Mouse (Mus musculus) frontal cortex, postnatal 25 days (tissue): ENCODE results near the gene Jpt1.
"Not testable (repeated sequence)": the region's sequence is repeated elsewhere in the genome, so short reads cannot be mapped to it uniquely, and the experiment has no call there.

Experiments
- DNase-seq, 2 experiments: peaks; one replicate each; pipeline ENCODE4 v3.0.0; 2022; ENCODE audit warnings: low spot score in 2 of 2

Gene Jpt1

GRCm38 (mm10) chr11:115514238-115514663, at the start of gene Jpt1:
Jpt1 (minus strand) TSS chr11:115514387.
- peak; percentile 95 to 96 for DNase-seq

GRCm38 (mm10) chr11:115563406-115563805, 49.2 kb upstream of the Jpt1 start:
- no peak for DNase-seq

GRCm38 (mm10) chr11:115555717-115556116, 41.5 kb upstream of the Jpt1 start:
- no peak for DNase-seq

- no peak for DNase-seq
These were observed 38.6 kb upstream of the Jpt1 start for GRCm38 (mm10) chr11:115552783-115553182.

- no peak for DNase-seq
These were observed 29.4 kb upstream of the Jpt1 start for GRCm38 (mm10) chr11:115543571-115543970.

GRCm38 (mm10) chr11:115538045-115538444, 23.9 kb upstream of the Jpt1 start:
- DNase-seq: no peak

GRCm38 (mm10) chr11:115536856-115537568, 22.8 kb upstream of the Jpt1 start:
- peak in 1 of 2 experiments; percentile 19 for DNase-seq

GRCm38 (mm10) chr11:115536038-115536681, 22.0 kb upstream of the Jpt1 start, which contains the start of gene Sumo2:
Sumo2 (minus strand) TSS chr11:115536276.
- peak; percentile 96 to 97 for DNase-seq

GRCm38 (mm10) chr11:115535401-115536037, 21.3 kb upstream of the Jpt1 start:
- peak; percentile 20 to 25 for DNase-seq

- DNase-seq: no peak
These were observed 20.7 kb upstream of the Jpt1 start for GRCm38 (mm10) chr11:115534759-115535371.

- DNase-seq: not testable (repeated sequence)
These were observed 12.3 kb upstream of the Jpt1 start for GRCm38 (mm10) chr11:115526446-115526845.

GRCm38 (mm10) chr11:115522703-115523102, 8.5 kb upstream of the Jpt1 start:
- no peak for DNase-seq

- DNase-seq: no peak
These were observed 8.1 kb upstream of the Jpt1 start for GRCm38 (mm10) chr11:115522238-115522637.

GRCm38 (mm10) chr11:115521080-115521479, 6.9 kb upstream of the Jpt1 start:
- DNase-seq: no peak

GRCm38 (mm10) chr11:115520218-115520617, 6.0 kb upstream of the Jpt1 start:
- no peak for DNase-seq

- no peak for DNase-seq
These were observed 5.4 kb upstream of the Jpt1 start for GRCm38 (mm10) chr11:115519581-115519980.

GRCm38 (mm10) chr11:115518693-115519092, 4.5 kb upstream of the Jpt1 start:
- DNase-seq: no peak

GRCm38 (mm10) chr11:115516942-115517341, 2.8 kb upstream of the Jpt1 start:
- DNase-seq: no peak

GRCm38 (mm10) chr11:115515021-115515420, 834 bp upstream of the Jpt1 start:
- DNase-seq: no peak

- no peak for DNase-seq
These were observed 633 bp downstream of the Jpt1 start for GRCm38 (mm10) chr11:115513271-115514237.
